Mouse (Mus musculus) kidney, embryonic 15.5 days (tissue): Measurements from ENCODE around the gene Nlrp4e. TPM values are rescaled to one million over a fixed set of nuclear protein-coding genes. Genes with fewer than 3 reads are reported as not detected.
"Not testable (repeated sequence)": the region's sequence is repeated elsewhere in the genome, so short reads cannot be mapped to it uniquely, and the experiment has no call there.

Experiments used
- ATAC-seq: fragments of 200-750 bp; cut with Nextera tagmentation; replicated peaks from 2 replicates; pipeline ENCODE4 v1.8.0; 2017; ENCODE audit warnings: moderate TSS enrichment; ENCODE audit not compliant: low FRiP score
- H3K27ac ChIP-seq: fragments of 300-500 bp; sonication (generic); 2 replicates; pipeline ENCODE4 v1.5.1; 2015; ENCODE audit warnings: mild to moderate bottlenecking, inconsistent platforms
- H3K27me3 ChIP-seq: fragments of 300-500 bp; sonication (generic); 2 replicates; pipeline ENCODE4 v1.6.1; 2015; ENCODE audit warnings: inconsistent platforms
- H3K36me3 ChIP-seq: fragments of 300-500 bp; sonication (generic); 2 replicates; pipeline ENCODE4 v1.6.1; 2015; ENCODE audit warnings: inconsistent platforms
- H3K4me1 ChIP-seq: fragments of 300-500 bp; sonication (generic); 2 replicates; pipeline ENCODE4 v1.6.1; 2015; ENCODE audit warnings: inconsistent platforms
- H3K4me2 ChIP-seq: fragments of 300-500 bp; sonication (generic); 2 replicates; pipeline ENCODE4 v1.6.1; 2015; ENCODE audit warnings: moderate library complexity, mild to moderate bottlenecking, inconsistent platforms
- H3K4me3 ChIP-seq: fragments of 300-500 bp; sonication (generic); replicated peaks from 2 replicates; pipeline ENCODE4 v1.5.1; 2015; ENCODE audit warnings: mild to moderate bottlenecking, inconsistent platforms
- H3K9ac ChIP-seq: fragments of 300-500 bp; sonication (generic); 2 replicates; pipeline ENCODE4 v1.6.1; 2015; ENCODE audit warnings: mild to moderate bottlenecking, inconsistent platforms
- H3K9me3 ChIP-seq: fragments of 300-500 bp; sonication (generic); replicated peaks from 2 replicates; pipeline ENCODE4 v1.6.1; 2016; ENCODE audit warnings: inconsistent platforms
- WGBS: fragments of 180-500 bp; shearing (Covaris S2); methylation state at CpG from one replicate; pipeline ENCODE4 v1.1.7; 2015; ENCODE audit warnings: mixed read lengths; 5-methylcytosine and 5-hydroxymethylcytosine counted together
- microRNA-seq: library from miRNA; unstranded; fragments of <30 nt; microRNA quantifications from one replicate; pipeline ENCODE4, GENCODE M21; 2016
- polyA plus RNA-seq: library from polyadenylated mRNA; unstranded; fragments of >200 nt; fragmentation: Nextera tagmentation; extraction: Ambion mirVana; gene quantifications from 2 replicates; pipeline ENCODE4 v1.2.1, GENCODE M21; 2015

Nlrp4e gene
- polyA plus RNA-seq, result not detected in 2 replicates

DNA sequence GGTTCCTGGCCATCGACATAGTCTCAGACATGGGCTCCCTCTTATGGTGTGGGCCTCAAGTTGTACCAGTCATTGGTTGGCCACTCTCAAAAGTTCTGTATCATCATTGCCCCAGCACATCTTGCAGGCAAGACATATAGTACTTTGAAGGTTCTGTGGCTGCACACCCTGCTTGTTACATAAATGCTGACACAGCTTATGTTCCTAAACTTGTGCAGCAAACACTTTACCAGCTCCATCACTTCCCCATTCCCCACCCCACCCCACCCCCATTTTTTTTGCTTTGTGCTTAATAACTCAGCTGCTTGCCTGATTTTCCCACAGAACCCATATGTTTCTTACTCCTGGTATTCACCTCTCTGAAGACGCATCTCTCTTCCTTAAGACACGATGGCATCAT lies at the start of gene Nlrp4e:
TSS of gene Nlrp4e (plus strand) at position 301 of the 400 bp plus-strand sequence.
- H3K27ac ChIP-seq, H3K9ac ChIP-seq, H3K4me3 ChIP-seq, H3K36me3 ChIP-seq, H3K27me3 ChIP-seq, H3K4me1 ChIP-seq, ATAC-seq, H3K9me3 ChIP-seq, H3K4me2 ChIP-seq: not testable (repeated sequence)
- 89% methylated on average over 3 of the region's 3 CpGs for WGBS

DNA sequence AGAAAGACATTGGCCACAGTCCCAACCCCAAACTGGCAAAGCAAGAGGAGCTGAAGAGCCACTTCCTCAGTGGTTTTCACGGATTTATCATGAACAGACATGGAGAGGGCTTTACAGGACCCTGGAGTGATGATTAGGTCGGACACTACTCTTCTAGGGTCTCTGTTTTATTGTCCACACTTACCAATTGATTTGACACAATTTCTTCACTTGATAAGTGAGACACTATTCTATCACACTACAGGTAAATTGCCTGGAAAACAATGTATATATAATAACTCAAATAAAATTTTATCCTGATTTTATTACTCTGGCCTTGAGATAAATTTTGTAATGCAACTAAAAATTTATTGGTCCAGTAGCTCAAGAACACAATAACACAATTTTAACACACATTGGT lies 49.4 kb upstream of the Nlrp4e start, which contains the start of gene Vmn1r166:
TSS of gene Vmn1r166 (minus strand) at position 101 of the 400 bp plus-strand sequence.
- H3K4me3 ChIP-seq, H3K4me1 ChIP-seq, H3K27ac ChIP-seq, H3K36me3 ChIP-seq, ATAC-seq, H3K9ac ChIP-seq, H3K27me3 ChIP-seq, H3K4me2 ChIP-seq, H3K9me3 ChIP-seq: not testable (repeated sequence)
- WGBS, result no CpG with 5 or more reads among the region's 2 CpGs

- WGBS, result no CpG with 5 or more reads among the region's 2 CpGs
- ATAC-seq, H3K27me3 ChIP-seq, H3K4me2 ChIP-seq, H3K36me3 ChIP-seq, H3K9me3 ChIP-seq, H3K9ac ChIP-seq, H3K4me3 ChIP-seq, H3K4me1 ChIP-seq, H3K27ac ChIP-seq: not testable (repeated sequence)
These were observed 22.2 kb upstream of the Nlrp4e start, which contains the start of gene Gm6902 for GRCm38 (mm10) chr7:23278800-23279199. Gene Gm6902 (minus strand): TSS chr7:23278900.

DNA sequence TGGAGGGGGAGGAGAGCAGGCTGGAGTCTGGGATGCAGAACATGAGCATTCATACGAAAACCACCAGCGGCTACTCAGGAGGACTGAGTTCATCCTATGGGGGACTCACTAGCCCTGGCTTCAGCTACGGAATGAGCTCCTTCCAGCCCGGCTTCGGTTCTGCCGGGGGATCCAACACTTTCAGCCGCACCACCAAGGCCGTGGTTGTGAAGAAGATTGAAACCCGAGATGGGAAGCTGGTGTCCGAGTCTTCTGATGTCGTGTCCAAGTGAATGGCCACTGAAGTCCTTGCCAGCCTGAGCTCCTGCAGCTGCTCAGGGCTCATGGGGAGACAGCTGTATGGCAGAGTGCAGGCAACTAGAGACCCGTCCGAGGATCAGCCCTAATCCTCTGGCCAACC lies 57.3 kb downstream of the Nlrp4e start:
- H3K4me1 ChIP-seq, H3K27ac ChIP-seq, H3K4me3 ChIP-seq, H3K9ac ChIP-seq, H3K36me3 ChIP-seq, H3K4me2 ChIP-seq, H3K27me3 ChIP-seq, ATAC-seq: not testable (repeated sequence)
- WGBS, result 91% methylated on average over 13 of the region's 13 CpGs
- peaks cover 32% of the 10 kb centered on the region for H3K9me3 ChIP-seq

DNA sequence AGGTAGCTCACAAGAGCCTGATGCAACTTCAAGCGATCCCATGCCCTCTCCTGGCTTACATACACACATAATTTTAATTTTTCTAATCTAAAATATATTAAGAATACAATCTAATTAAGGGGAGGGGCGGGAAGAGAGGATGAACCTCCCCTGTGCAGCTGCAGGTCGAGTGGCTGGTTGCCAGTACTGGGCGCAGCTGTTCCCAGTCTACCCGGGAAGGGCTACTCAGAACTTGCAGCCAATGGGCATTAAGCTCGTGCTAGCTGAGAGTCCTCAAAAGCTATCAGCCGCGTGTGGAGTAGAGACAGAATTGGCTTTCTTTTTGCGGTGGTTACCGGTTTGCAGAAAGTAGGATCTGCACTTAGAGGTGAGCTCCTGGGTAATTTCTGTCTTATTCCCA lies 84.6 kb downstream of the Nlrp4e start, which contains the start of gene Nlrp5:
TSS of gene Nlrp5 (plus strand) at position 301 of the 400 bp plus-strand sequence.
- no peak for ATAC-seq
- Histone ChIP-seq H3K9ac (no peak within 1 kb of the TSS), H3K4me1 (no peaks in the 10 kb centered on the region), H3K4me3 (no peak within 1 kb of the TSS), H3K36me3 (no peaks in the 10 kb centered on the region), H3K9me3 (peaks cover 19% of the 10 kb centered on the region), H3K27ac (no peak within 1 kb of the TSS), H3K27me3 (no peaks in the 10 kb centered on the region), H3K4me2 (no peak within 1 kb of the TSS)
- WGBS, result 73% methylated on average over 10 of the region's 10 CpGs

Small RNAs within 50 kb of the gene (microRNA-seq; reads per million reads assigned to microRNA genes)
- gene Gm25196, result not detected

Other genes starting within 250 kb of the Nlrp4e start
- gene Vmn1r163, start 245.7 kb upstream of the Nlrp4e start, polyA plus RNA-seq, result not detected in 2 replicates
- not detected in 2 replicates for gene Gm8720, start 233.7 kb upstream of the Nlrp4e start, polyA plus RNA-seq
- not detected in 2 replicates for gene Gm10662, start 156.7 kb upstream of the Nlrp4e start, polyA plus RNA-seq
- gene Vmn1r165, start 83.9 kb upstream of the Nlrp4e start, polyA plus RNA-seq, result not detected in 2 replicates
- gene Vmn1r166, start 49.5 kb upstream of the Nlrp4e start, polyA plus RNA-seq, result not detected in 2 replicates
- gene Gm6902, start 22.3 kb upstream of the Nlrp4e start, polyA plus RNA-seq, result not detected in 2 replicates
- not detected in 2 replicates for gene Nlrp5, start 84.7 kb downstream of the Nlrp4e start, polyA plus RNA-seq
- not detected in 2 replicates for gene Vmn1r167, start 206.0 kb downstream of the Nlrp4e start, polyA plus RNA-seq
- not detected in 2 replicates for gene Vmn1r168, start 238.5 kb downstream of the Nlrp4e start, polyA plus RNA-seq